Mouse (Mus musculus): ENCODE measurements at regions not wholly inside any gene's neighbourhood (a gene's known extent, or its start where the extent isn't known, plus 50 kb on each side); places are given as distances from the start of the nearest gene placed in this dataset.

- Histone ChIP-seq H3K4me3 (ENCODE audit: insufficient read depth, low read depth, low read length) (no peak overlapping the region), H3K36me3 (ENCODE audit: control insufficient read depth, insufficient read depth, low read length) (no peaks in the 10 kb centered on the region), H3K27me3 (replicated peaks; ENCODE audit: control insufficient read depth, insufficient read depth, low read length) (no peaks in the 10 kb centered on the region), H3K27ac (ENCODE audit: insufficient read depth, low read depth, low read length) (no peak overlapping the region), H3K4me1 (ENCODE audit: control insufficient read depth, insufficient read depth, low read length) (no peaks in the 10 kb centered on the region)
- no peak for DNase-seq
- TF ChIP-seq POLR2A (IDR thresholded peaks at IDR 0.05; ENCODE audit: low read depth, low read length) (no peak), CTCF (conservative IDR thresholded peaks at IDR 0.05; ENCODE audit: insufficient read depth, insufficient read length, low read depth, low read length) (no peak)
- 72% methylated on average over 9 of the region's 9 CpGs for WGBS
These were observed 201.3 kb upstream of the H2al1a start for GRCm38 (mm10) chrX:11097581-11098254.

GRCm38 (mm10) chrX:11098366-11098765 is 200.7 kb upstream of the H2al1a start:
- no peaks in the 10 kb centered on the region for H3K4me1 ChIP-seq (ENCODE audit: control insufficient read depth, insufficient read depth, low read length)
- 46% methylated on average over 4 of the region's 4 CpGs for WGBS
- no peak for TF ChIP-seq CTCF (conservative IDR thresholded peaks at IDR 0.05; ENCODE audit: insufficient read depth, insufficient read length, low read depth, low read length)
- TF ChIP-seq POLR2A (IDR thresholded peaks at IDR 0.05; ENCODE audit: low read depth, low read length), result no peak
- H3K36me3 ChIP-seq (ENCODE audit: control insufficient read depth, insufficient read depth, low read length), result no peaks in the 10 kb centered on the region
- H3K27ac ChIP-seq (ENCODE audit: insufficient read depth, low read depth, low read length), result no peak overlapping the region
- H3K4me3 ChIP-seq (ENCODE audit: insufficient read depth, low read depth, low read length), result no peak overlapping the region
- DNase-seq, result no peak
- H3K27me3 ChIP-seq (replicated peaks; ENCODE audit: control insufficient read depth, insufficient read depth, low read length), result no peaks in the 10 kb centered on the region

- Histone ChIP-seq H3K36me3 (ENCODE audit: control insufficient read depth, insufficient read depth, low read length) (no peaks in the 10 kb centered on the region), H3K27me3 (replicated peaks; ENCODE audit: control insufficient read depth, insufficient read depth, low read length) (no peaks in the 10 kb centered on the region), H3K27ac (ENCODE audit: insufficient read depth, low read depth, low read length) (no peak overlapping the region), H3K4me3 (ENCODE audit: insufficient read depth, low read depth, low read length) (no peak overlapping the region), H3K4me1 (ENCODE audit: control insufficient read depth, insufficient read depth, low read length) (no peaks in the 10 kb centered on the region)
- DNase-seq, result no peak
- 86% methylated on average over 13 of the region's 13 CpGs for WGBS
- TF ChIP-seq POLR2A (IDR thresholded peaks at IDR 0.05; ENCODE audit: low read depth, low read length) (no peak), CTCF (conservative IDR thresholded peaks at IDR 0.05; ENCODE audit: insufficient read depth, insufficient read length, low read depth, low read length) (no peak)
These were observed 199.6 kb upstream of the H2al1a start for GRCm38 (mm10) chrX:11099146-11100087.

GRCm38 (mm10) chrX:11100935-11101334 is 198.1 kb upstream of the H2al1a start:
- TF ChIP-seq CTCF (conservative IDR thresholded peaks at IDR 0.05; ENCODE audit: insufficient read depth, insufficient read length, low read depth, low read length) (peak; percentile 36; the same call in 1 of the 2 replicates), POLR2A (IDR thresholded peaks at IDR 0.05; ENCODE audit: low read depth, low read length) (no peak)
- WGBS, result 40% methylated on average over 3 of the region's 3 CpGs
- DNase-seq, result no peak

GRCm38 (mm10) chrX:11131253-11131652 is 167.8 kb upstream of the H2al1a start:
- Histone ChIP-seq H3K36me3 (ENCODE audit: control insufficient read depth, insufficient read depth, low read length) (no peaks in the 10 kb centered on the region), H3K27me3 (replicated peaks; ENCODE audit: control insufficient read depth, insufficient read depth, low read length) (no peaks in the 10 kb centered on the region), H3K4me1 (ENCODE audit: control insufficient read depth, insufficient read depth, low read length) (no peaks in the 10 kb centered on the region), H3K27ac (ENCODE audit: insufficient read depth, low read depth, low read length) (no peak overlapping the region), H3K4me3 (ENCODE audit: insufficient read depth, low read depth, low read length) (no peak overlapping the region)
- no peak for TF ChIP-seq CTCF (conservative IDR thresholded peaks at IDR 0.05; ENCODE audit: insufficient read depth, insufficient read length, low read depth, low read length)
- no peak for TF ChIP-seq POLR2A (IDR thresholded peaks at IDR 0.05; ENCODE audit: low read depth, low read length)
- WGBS, result 85% methylated on average over 2 of the region's 2 CpGs
- no peak for DNase-seq

More at GRCm38 (mm10) chrX:11100935-11101334, 198.1 kb upstream of the H2al1a start:
- Histone ChIP-seq H3K27ac (ENCODE audit: insufficient read depth, low read depth, low read length) (no peak overlapping the region), H3K4me3 (ENCODE audit: insufficient read depth, low read depth, low read length) (no peak overlapping the region), H3K36me3 (ENCODE audit: control insufficient read depth, insufficient read depth, low read length) (no peaks in the 10 kb centered on the region), H3K4me1 (ENCODE audit: control insufficient read depth, insufficient read depth, low read length) (no peaks in the 10 kb centered on the region), H3K27me3 (replicated peaks; ENCODE audit: control insufficient read depth, insufficient read depth, low read length) (no peaks in the 10 kb centered on the region)

GRCm38 (mm10) chrX:11139971-11140421 is 159.1 kb upstream of the H2al1a start:
- TF ChIP-seq POLR2A (IDR thresholded peaks at IDR 0.05; ENCODE audit: low read depth, low read length) (no peak), CTCF (conservative IDR thresholded peaks at IDR 0.05; ENCODE audit: insufficient read depth, insufficient read length, low read depth, low read length) (no peak)
- no peaks in the 10 kb centered on the region for H3K27me3 ChIP-seq (replicated peaks; ENCODE audit: control insufficient read depth, insufficient read depth, low read length)
- H3K27ac ChIP-seq (ENCODE audit: insufficient read depth, low read depth, low read length), result no peak overlapping the region
- no peaks in the 10 kb centered on the region for H3K36me3 ChIP-seq (ENCODE audit: control insufficient read depth, insufficient read depth, low read length)
- H3K4me3 ChIP-seq (ENCODE audit: insufficient read depth, low read depth, low read length), result no peak overlapping the region
- DNase-seq, result peak; percentile 78
- no peaks in the 10 kb centered on the region for H3K4me1 ChIP-seq (ENCODE audit: control insufficient read depth, insufficient read depth, low read length)
- WGBS, result 16% methylated on average over 8 of the region's 8 CpGs

- DNase-seq, result peak; percentile 3
- Histone ChIP-seq H3K4me1 (ENCODE audit: control insufficient read depth, insufficient read depth, low read length) (no peaks in the 10 kb centered on the region), H3K4me3 (ENCODE audit: insufficient read depth, low read depth, low read length) (no peak overlapping the region), H3K27me3 (replicated peaks; ENCODE audit: control insufficient read depth, insufficient read depth, low read length) (no peaks in the 10 kb centered on the region), H3K27ac (ENCODE audit: insufficient read depth, low read depth, low read length) (no peak overlapping the region), H3K36me3 (ENCODE audit: control insufficient read depth, insufficient read depth, low read length) (no peaks in the 10 kb centered on the region)
- TF ChIP-seq POLR2A (IDR thresholded peaks at IDR 0.05; ENCODE audit: low read depth, low read length), result no peak
- peak; percentile 43 for TF ChIP-seq CTCF (conservative IDR thresholded peaks at IDR 0.05; ENCODE audit: insufficient read depth, insufficient read length, low read depth, low read length)
- WGBS, result 93% methylated on average over 1 of the region's 1 CpGs
These were observed 157.8 kb upstream of the H2al1a start for GRCm38 (mm10) chrX:11141294-11141693.
